Mouse (Mus musculus): ENCODE measurements around the gene Aldh6a1.

Gene Aldh6a1

GRCm38 (mm10) chr12:84382369-84382768 lies 68.4 kb downstream of the Aldh6a1 start:
- in situ Hi-C loops (cut with MboI; ENCODE audit: low sequenced_read_pairs) = no loop called here
